Mouse (Mus musculus): ENCODE measurements at regions not wholly inside any gene's neighbourhood (a gene's known extent, or its start where the extent isn't known, plus 50 kb on each side); places are given as distances from the start of the nearest gene placed in this dataset.

DNA sequence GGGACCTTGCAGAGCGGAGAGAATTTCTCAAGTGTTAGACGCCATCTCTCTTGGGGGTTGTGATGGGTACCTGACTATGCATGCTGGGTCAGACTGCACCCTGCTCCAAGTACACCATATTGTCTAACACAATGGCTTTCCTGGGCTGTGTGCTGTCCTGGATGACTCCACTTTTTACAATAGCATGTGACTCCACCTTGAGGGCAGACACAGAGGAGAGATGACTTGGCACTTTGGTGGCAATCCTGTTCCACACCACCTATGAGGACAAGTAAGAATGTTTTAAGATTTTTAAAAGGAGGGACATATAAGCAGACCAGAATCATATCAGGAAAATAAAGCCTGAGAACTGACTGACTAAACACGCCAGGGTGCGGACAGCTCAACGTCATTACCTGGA is 254.5 kb upstream of the Rnaseh2b start:
- no peak for TF ChIP-seq CTCF (IDR thresholded peaks at IDR 0.05; ENCODE audit: low read depth, low read length)
- TF ChIP-seq TAL1 (conservative IDR thresholded peaks at IDR 0.05; ENCODE audit: low read depth, low read length), result no peak
- TF ChIP-seq GATA1 (IDR thresholded peaks at IDR 0.05; ENCODE audit: borderline replicate concordance, low read length), result no peak
- no peak for TF ChIP-seq POLR2AphosphoS5 (IDR thresholded peaks at IDR 0.05; ENCODE audit: insufficient replicate concordance, low read depth, low read length)

All from G1E (cell line).